Mouse (Mus musculus) heart, adult 10 weeks (tissue): Measurements from ENCODE around the gene Pou6f1. TPM values are rescaled to one million over a fixed set of nuclear protein-coding genes. Genes with fewer than 3 reads are reported as not detected.

Source experiments
- polyA plus RNA-seq: library from polyadenylated mRNA; stranded (reverse); fragments of 350-450 nt; fragmentation: Illumina TruSeq; extraction: RNeasy Lipid Tissue Mini Kit (QIAGEN cat#74804); gene quantifications from one replicate; pipeline ENCODE4 v1.2.3, GENCODE M21; 2014; ENCODE audit warnings: low read depth, low replicate concordance

Gene Pou6f1
- polyA plus RNA-seq = 14.8 TPM

GRCm38 (mm10) chr15:100599276-100600046 is at the start of gene Pou6f1:
TSS of gene Pou6f1 (minus strand) at chr15:100599984.

GRCm38 (mm10) chr15:100636700-100637501 is 37.1 kb upstream of the Pou6f1 start, which contains the start of gene Smagp:
TSS of gene Smagp (minus strand) at chr15:100636940.

GRCm38 (mm10) chr15:100614996-100615824 is 15.4 kb upstream of the Pou6f1 start, which contains the start of gene Dazap2:
TSS of gene Dazap2 (plus strand) at chr15:100615349.

GRCm38 (mm10) chr15:100551326-100552307 is 48.2 kb downstream of the Pou6f1 start, which contains the start of gene Tfcp2:
TSS of gene Tfcp2 (minus strand) at chr15:100552008.

Other genes starting within 250 kb of the Pou6f1 start
- not detected for gene Methig1, start 246.8 kb downstream of the Pou6f1 start, polyA plus RNA-seq
- gene Mettl7a2, start 246.8 kb downstream of the Pou6f1 start, polyA plus RNA-seq = not detected
- gene Higd1c, start 235.4 kb downstream of the Pou6f1 start, polyA plus RNA-seq = not detected
- not detected for gene Gm5475, start 177.8 kb downstream of the Pou6f1 start, polyA plus RNA-seq
- 17.3 TPM for gene Slc11a2, start 174.9 kb downstream of the Pou6f1 start, polyA plus RNA-seq
- gene Letmd1, start 131.0 kb downstream of the Pou6f1 start, polyA plus RNA-seq = 14.9 TPM
- gene Csrnp2, start 104.5 kb downstream of the Pou6f1 start, polyA plus RNA-seq = 1.5 TPM
- gene Tfcp2, start 48.0 kb downstream of the Pou6f1 start, polyA plus RNA-seq = 10.7 TPM
- gene Dazap2, start 15.4 kb upstream of the Pou6f1 start, polyA plus RNA-seq = 237 TPM
- 19.5 TPM for gene Smagp, start 37.0 kb upstream of the Pou6f1 start, polyA plus RNA-seq
- 0.92 TPM for gene Bin2, start 69.6 kb upstream of the Pou6f1 start, polyA plus RNA-seq
- gene Cela1, start 87.9 kb upstream of the Pou6f1 start, polyA plus RNA-seq = 2.2 TPM
- 0.47 TPM for gene Galnt6, start 129.4 kb upstream of the Pou6f1 start, polyA plus RNA-seq
- gene Slc4a8, start 161.8 kb upstream of the Pou6f1 start, polyA plus RNA-seq = 1.2 TPM